8 mouse cellular contexts compared by ENCODE assay signal in the genomic region with DNA sequence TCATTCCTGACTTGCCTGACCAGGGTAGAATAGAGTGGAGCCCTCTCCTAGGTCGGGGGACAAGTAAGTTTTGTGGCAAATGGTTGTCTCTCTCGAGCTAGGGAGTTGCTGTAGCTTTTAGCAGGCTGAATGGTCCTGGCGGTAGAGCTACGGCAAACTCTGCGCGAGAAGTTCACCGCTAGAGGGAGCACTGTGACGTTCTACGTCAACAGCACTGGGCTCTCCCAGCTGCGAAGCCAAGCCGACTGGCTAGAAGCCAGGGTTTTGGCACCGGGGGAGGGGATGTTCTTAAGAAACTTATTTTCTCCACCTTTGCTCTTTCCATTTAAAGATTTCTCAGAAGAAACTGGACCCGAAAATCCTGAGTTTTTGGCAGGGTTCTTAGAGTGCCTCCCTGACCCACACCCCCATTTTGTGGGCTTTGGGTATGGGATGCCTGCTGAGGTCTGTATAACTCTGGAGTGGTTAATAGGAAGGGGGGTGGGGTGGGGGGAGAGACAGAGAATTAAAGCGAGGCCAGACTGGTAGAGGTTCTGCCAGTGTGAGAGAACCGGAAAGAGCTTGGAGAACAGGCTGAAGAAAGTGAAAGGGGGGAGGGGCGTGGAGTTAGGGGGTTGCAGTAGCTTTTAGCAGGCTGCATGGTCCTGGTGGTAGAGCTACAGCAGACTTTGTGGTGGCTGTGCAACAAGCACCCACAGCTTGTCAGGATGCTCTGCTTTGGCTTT. TPM values are rescaled to one million over a fixed set of nuclear protein-coding genes. Genes with fewer than 3 reads are reported as not detected.
DNase-seq lines count a peak whose midpoint lies in the region; ATAC-seq and TF ChIP-seq lines count a peak whose summit lies in the region.

No protein-coding gene starts in this region.

- no peaks in the 10 kb centered on the region for H3K27me3 ChIP-seq in forebrain, embryonic 11.5 days (ENCODE audit: control insufficient read depth, insufficient read depth, low read length)
- H3K27me3 ChIP-seq in heart, embryonic 13.5 days (replicated peaks) = peaks cover 12% of the 10 kb centered on the region
- H3K27me3 ChIP-seq in kidney, embryonic 16.5 days (ENCODE audit: insufficient read depth, low read length) = no peaks in the 10 kb centered on the region
- H3K27me3 ChIP-seq in limb, embryonic 14.5 days (ENCODE audit: control insufficient read depth, insufficient read depth, low read length) = no peaks in the 10 kb centered on the region
- no peaks in the 10 kb centered on the region for H3K27me3 ChIP-seq in testis, adult 2 months (ENCODE audit: control insufficient read depth, insufficient read depth, low read length)

- H3K4me2 ChIP-seq in forebrain, embryonic 11.5 days (ENCODE audit: low read depth, low read length, severe bottlenecking) = 0 out of 2 replicates have a peak overlapping the region, but pooled peaks have one; percentile 34
- peak overlapping the region; percentile 63 for H3K4me2 ChIP-seq in heart, embryonic 13.5 days
- peak overlapping the region; percentile 45 for H3K4me2 ChIP-seq in kidney, embryonic 16.5 days (replicated peaks; ENCODE audit: low read depth, low read length)
- peak overlapping the region; percentile 42 for H3K4me2 ChIP-seq in limb, embryonic 14.5 days (replicated peaks; ENCODE audit: low read depth, low read length, severe bottlenecking)

- H3K27ac ChIP-seq in forebrain, embryonic 11.5 days (ENCODE audit: low read depth, low read length) = no peak overlapping the region
- no peak overlapping the region for H3K27ac ChIP-seq in heart, embryonic 13.5 days (replicated peaks)
- no peak overlapping the region for H3K27ac ChIP-seq in kidney, embryonic 16.5 days (ENCODE audit: low read length)
- no peak overlapping the region for H3K27ac ChIP-seq in limb, embryonic 14.5 days (replicated peaks; ENCODE audit: low read depth, low read length)
- peak overlapping the region; percentile 57 for H3K27ac ChIP-seq in testis, adult 2 months (ENCODE audit: control insufficient read depth, insufficient read depth, low read depth, low read length)

- DNase-seq in CD4-positive helper T cell, adult 2 months (ENCODE audit: low read depth, low spot score) = peak; percentile 5
- peak; percentile 16 for DNase-seq in c-Kit-positive CD71-positive TER-119-negative erythroid progenitor cells, embryonic 14.5 days (ENCODE audit: low read depth)
- peak; percentile 91 for DNase-seq in forebrain, embryonic 11.5 days (ENCODE audit: low spot score)
- DNase-seq in limb, embryonic 14.5 days (ENCODE audit: low spot score) = peak; percentile 98
- peak; percentile 83 for DNase-seq in neural tube, embryonic 10.5 days (ENCODE audit: extremely low spot score, low spot score)

- no peaks in the 10 kb centered on the region for H3K36me3 ChIP-seq in forebrain, embryonic 11.5 days (ENCODE audit: control insufficient read depth, insufficient read depth, low read length)
- H3K36me3 ChIP-seq in heart, embryonic 13.5 days = no peaks in the 10 kb centered on the region
- no peaks in the 10 kb centered on the region for H3K36me3 ChIP-seq in kidney, embryonic 16.5 days (ENCODE audit: insufficient read depth, low read length)
- no peaks in the 10 kb centered on the region for H3K36me3 ChIP-seq in limb, embryonic 14.5 days (ENCODE audit: control insufficient read depth, insufficient read depth, low read length)
- H3K36me3 ChIP-seq in testis, adult 2 months (ENCODE audit: control insufficient read depth, insufficient read depth, low read length) = no peaks in the 10 kb centered on the region

- no peak overlapping the region for H3K4me3 ChIP-seq in forebrain, embryonic 11.5 days (ENCODE audit: low read depth, low read length)
- peak overlapping the region; percentile 32 for H3K4me3 ChIP-seq in heart, embryonic 13.5 days
- no peak overlapping the region for H3K4me3 ChIP-seq in kidney, embryonic 16.5 days (ENCODE audit: low read length)
- H3K4me3 ChIP-seq in limb, embryonic 14.5 days (replicated peaks; ENCODE audit: low read length) = peak overlapping the region; percentile 13
- peak overlapping the region; percentile 73 for H3K4me3 ChIP-seq in testis, adult 2 months (ENCODE audit: control insufficient read depth, low read depth, low read length)

- peak; percentile 87 for ATAC-seq in forebrain, embryonic 11.5 days (replicated peaks; ENCODE audit: low FRiP score)
- no peak for ATAC-seq in heart, embryonic 13.5 days (ENCODE audit: extremely low read depth, insufficient number of reproducible peaks, low FRiP score, low TSS enrichment)
- peak; percentile 89 for ATAC-seq in kidney, embryonic 16.5 days (ENCODE audit: low FRiP score, low TSS enrichment)
- ATAC-seq in limb, embryonic 14.5 days (ENCODE audit: low FRiP score, low read depth) = peak; percentile 91

- no peaks in the 10 kb centered on the region for H3K4me1 ChIP-seq in forebrain, embryonic 11.5 days (replicated peaks; ENCODE audit: control insufficient read depth, insufficient read depth, low read length)
- peaks cover 9% of the 10 kb centered on the region for H3K4me1 ChIP-seq in heart, embryonic 13.5 days
- H3K4me1 ChIP-seq in kidney, embryonic 16.5 days (ENCODE audit: insufficient read depth, low read length) = peaks cover 3% of the 10 kb centered on the region; the same call in 1 of the 2 replicates
- H3K4me1 ChIP-seq in limb, embryonic 14.5 days (ENCODE audit: control insufficient read depth, insufficient read depth, low read length) = 0 out of 2 replicates have a peak, but pooled peaks cover 16% of the 10 kb centered on the region
- H3K4me1 ChIP-seq in testis, adult 2 months (ENCODE audit: control insufficient read depth, insufficient read depth, low read length) = peaks cover 20% of the 10 kb centered on the region

- H3K9ac ChIP-seq in forebrain, embryonic 11.5 days (ENCODE audit: low read length) = peak overlapping the region; percentile 8; the same call in 1 of the 2 replicates
- no peak overlapping the region for H3K9ac ChIP-seq in heart, embryonic 13.5 days
- H3K9ac ChIP-seq in kidney, embryonic 16.5 days (replicated peaks; ENCODE audit: low read length) = no peak overlapping the region
- H3K9ac ChIP-seq in limb, embryonic 14.5 days (ENCODE audit: low read depth, low read length, severe bottlenecking) = no peak overlapping the region

- 6% methylated on average over 16 of the region's 16 CpGs for WGBS in forebrain, embryonic 11.5 days
- 6% methylated on average over 16 of the region's 16 CpGs for WGBS in heart, embryonic 13.5 days
- 9% methylated on average over 16 of the region's 16 CpGs for WGBS in kidney, embryonic 16.5 days
- WGBS in limb, embryonic 14.5 days = 3% methylated on average over 16 of the region's 16 CpGs

- peak; percentile 95 for TF ChIP-seq CTCF in testis, adult 2 months (IDR thresholded peaks at IDR 0.05; ENCODE audit: control insufficient read depth, insufficient read depth, insufficient replicate concordance, low read depth, low read length)

- H3K9me3 ChIP-seq in forebrain, embryonic 11.5 days (ENCODE audit: control insufficient read depth, low read length) = no peaks in the 10 kb centered on the region
- no peaks in the 10 kb centered on the region for H3K9me3 ChIP-seq in heart, embryonic 13.5 days
- no peaks in the 10 kb centered on the region for H3K9me3 ChIP-seq in kidney, embryonic 16.5 days (ENCODE audit: low read length)
- no peaks in the 10 kb centered on the region for H3K9me3 ChIP-seq in limb, embryonic 14.5 days (ENCODE audit: control insufficient read depth, low read length)

- TF ChIP-seq POLR2A in limb, embryonic 14.5 days (IDR thresholded peaks at IDR 0.05; ENCODE audit: borderline replicate concordance, extremely low read depth, insufficient read depth, insufficient read length) = no peak
- TF ChIP-seq POLR2A in testis, adult 2 months (IDR thresholded peaks at IDR 0.05; ENCODE audit: control insufficient read depth, low read depth, low read length) = peak; percentile 58; the same call in 1 of the 2 replicates

RNA-seq across cellular contexts. Expression of a gene that starts 35.1 kb away (rescaled TPM):
- 3.8 and 4.0 TPM in 2 replicates for polyA plus RNA-seq in forebrain, embryonic 11.5 days (2014; fragmentation: Nextera tagmentation; extraction: Ambion mirVana)
- polyA plus RNA-seq in heart, embryonic 13.5 days (2015; fragmentation: Nextera tagmentation; extraction: Ambion mirVana) = 0.29 TPM in 2 replicates
- polyA plus RNA-seq in kidney, embryonic 16.5 days (2015; fragmentation: Nextera tagmentation; extraction: Ambion mirVana) = 0.31 and 0.51 TPM in 2 replicates
- 14.0 and 23.0 TPM in 2 replicates for polyA plus RNA-seq in limb, embryonic 14.5 days (2012; rRNA removed)
- polyA plus RNA-seq in limb, embryonic 14.5 days (2014; fragmentation: Nextera tagmentation; extraction: Ambion mirVana) = 4.9 and 5.9 TPM in 2 replicates
- 1.1 and 1.5 TPM in 2 replicates for polyA plus RNA-seq in testis, adult 2 months (2012; rRNA removed)

Comparison
In these comparisons a context has a peak if more than half of its experiments do, and no peak if none do; other contexts are left out.
1. DNase-seq: peak in every context shown above with its lines; median percentile 98 in limb, embryonic 14.5 days; 91 in forebrain, embryonic 11.5 days; 83 in neural tube, embryonic 10.5 days; 16 in c-Kit-positive CD71-positive TER-119-negative erythroid progenitor cells, embryonic 14.5 days; 5 in CD4-positive helper T cell, adult 2 months.
2. H3K4me3 ChIP-seq: peak in heart, embryonic 13.5 days (single experiment), limb, embryonic 14.5 days (single experiment) and testis, adult 2 months (single experiment); none in forebrain, embryonic 11.5 days (single experiment) and kidney, embryonic 16.5 days (single experiment).
3. Peak in every context shown above with its lines, with median percentiles within 50 percentile points of each other: H3K4me2 ChIP-seq.